Mouse (Mus musculus) liver, postnatal 0 days (tissue): ENCODE results near the gene Lhb.

ENCODE experiments used
- CTCF ChIP-seq: sonication (generic); IDR thresholded peaks from 2 replicates; pipeline ENCODE4 v1.5.1; 2016; ENCODE audit warnings: antibody characterized with exemption, low read depth
- EP300 ChIP-seq: IDR thresholded peaks from 2 replicates; pipeline ENCODE4 v1.6.1; 2016; ENCODE audit warnings: antibody characterized with exemption, low read depth, mild to moderate bottlenecking

GRCm38 (mm10) chr7:45408351-45408750, 12.3 kb upstream of the Lhb start:
- TF ChIP-seq CTCF = no peak
- TF ChIP-seq EP300 = no peak
